Mouse (Mus musculus): ENCODE measurements around the gene 1700057G04Rik.
"Not testable (repeated sequence)": the region's sequence is repeated elsewhere in the genome, so short reads cannot be mapped to it uniquely, and the experiment has no call there.

Gene 1700057G04Rik

DNA sequence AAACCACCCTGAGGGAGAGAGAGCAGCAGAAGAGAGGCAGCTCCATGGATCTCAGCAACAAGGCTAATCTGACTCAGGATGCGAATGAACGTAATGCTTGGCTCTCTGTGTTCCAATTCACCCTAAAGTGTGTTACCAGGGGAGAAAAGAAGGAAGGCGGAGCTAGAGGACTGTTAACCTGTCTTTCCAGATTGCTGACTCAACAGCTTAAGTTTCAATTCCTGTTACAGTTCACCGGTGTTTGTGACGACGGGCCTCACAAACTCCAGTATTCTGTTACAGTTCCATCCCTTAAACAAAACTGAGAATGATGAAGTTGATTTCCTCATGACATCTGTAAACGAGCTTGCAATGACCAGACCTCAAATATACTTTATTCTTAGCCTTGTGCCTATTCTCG lies 4.1 kb upstream of the 1700057G04Rik start:
- no peak for DNase-seq (ENCODE audit: low spot score)

DNA sequence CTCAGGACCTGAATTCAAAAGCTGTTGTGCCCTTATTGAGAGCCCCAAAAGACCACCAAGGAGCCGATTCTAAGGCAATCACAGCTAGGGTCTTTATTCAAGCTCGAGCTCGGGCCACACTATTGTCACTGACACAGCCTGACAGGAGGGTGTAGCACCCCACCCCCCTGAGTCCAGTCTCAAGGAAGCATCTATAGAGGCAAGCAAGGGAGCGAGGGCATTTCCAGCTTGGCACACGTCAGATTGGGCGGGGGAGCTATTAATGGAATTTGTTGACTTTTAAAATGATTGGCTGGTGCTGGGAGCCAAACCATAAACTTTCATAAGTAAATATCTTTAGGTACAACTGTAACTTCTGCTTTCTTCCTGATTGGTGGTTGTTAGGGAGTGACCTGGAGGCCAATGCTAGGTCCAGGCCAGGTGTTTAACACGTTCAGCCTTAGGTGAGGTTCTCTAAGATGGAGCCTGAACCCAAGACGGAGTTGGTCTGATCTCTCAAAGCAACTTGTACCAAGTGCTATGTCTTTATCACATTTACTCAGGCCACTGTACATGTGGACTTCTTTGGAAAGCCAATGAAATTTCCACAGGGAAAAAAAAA lies 3.5 kb upstream of the 1700057G04Rik start:
- no peak for DNase-seq (ENCODE audit: low spot score)

GRCm38 (mm10) chr9:92316791-92317190 lies 7.6 kb downstream of the 1700057G04Rik start:
- no peak for DNase-seq (ENCODE audit: low spot score)

GRCm38 (mm10) chr9:92325936-92326335 lies 16.8 kb downstream of the 1700057G04Rik start:
- not testable (repeated sequence) for DNase-seq (ENCODE audit: low spot score)

DNA sequence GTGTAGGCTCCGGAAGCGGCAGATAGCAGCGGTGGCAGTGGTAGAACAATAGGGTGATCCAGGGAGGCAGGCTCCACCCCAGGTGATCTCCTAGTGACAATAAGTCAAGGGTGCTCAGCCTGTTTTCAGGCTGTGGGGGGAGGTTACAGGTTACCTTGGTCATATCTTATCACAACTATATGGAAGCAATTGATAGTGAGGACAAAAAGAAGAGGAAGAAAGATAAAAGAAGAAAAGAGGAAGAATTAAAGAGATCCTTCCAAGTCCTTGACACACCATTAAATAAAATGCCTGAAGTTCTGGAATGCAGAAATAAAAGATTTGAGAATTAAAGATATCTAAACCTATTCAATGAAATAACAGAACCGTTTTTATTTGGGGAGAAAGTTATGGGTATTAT lies 17.6 kb downstream of the 1700057G04Rik start:
- no peak for DNase-seq (ENCODE audit: low spot score)

DNA sequence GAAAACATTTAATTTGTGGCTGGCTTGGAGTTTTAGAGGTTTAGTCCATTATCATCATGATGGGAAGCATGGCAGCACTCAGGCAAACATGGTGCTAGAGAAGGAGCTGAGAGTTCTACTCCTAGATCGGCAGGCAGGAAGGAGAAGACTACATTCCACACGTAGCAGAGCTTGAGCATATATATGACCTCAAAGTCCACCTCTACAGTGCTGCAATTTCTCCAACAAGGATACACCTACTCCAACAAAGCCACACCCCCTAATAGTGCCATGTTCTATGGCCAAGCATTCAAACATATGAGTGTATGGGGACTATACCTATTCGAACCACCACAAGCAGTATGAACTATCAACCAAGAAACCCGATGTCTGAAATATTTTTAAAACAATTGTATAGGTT lies 22.2 kb downstream of the 1700057G04Rik start:
- DNase-seq (ENCODE audit: low spot score): no peak

GRCm38 (mm10) chr9:92334845-92335244 lies 25.7 kb downstream of the 1700057G04Rik start:
- DNase-seq (ENCODE audit: low spot score): no peak

- no peak for DNase-seq (ENCODE audit: low spot score)
These were observed 26.2 kb downstream of the 1700057G04Rik start for GRCm38 (mm10) chr9:92335277-92335818.

DNA sequence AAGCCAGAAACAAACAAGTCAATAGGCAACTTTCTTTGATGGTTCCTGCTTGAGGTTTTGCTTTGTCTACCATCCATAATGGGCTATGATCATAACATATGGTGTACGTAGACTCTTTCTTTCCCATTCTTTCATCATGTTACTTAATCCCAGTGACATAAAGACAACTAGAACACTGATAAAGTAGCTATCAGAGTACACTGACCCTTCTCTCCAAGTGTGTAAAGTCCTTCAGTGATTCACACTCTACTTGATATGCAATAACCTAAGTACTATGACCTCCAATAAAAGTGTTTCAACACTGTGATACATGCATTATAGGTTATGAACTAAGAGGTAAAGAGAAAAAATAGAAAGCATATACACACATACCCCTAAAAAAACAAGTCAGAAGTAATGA lies 27.9 kb downstream of the 1700057G04Rik start:
- no peak for DNase-seq (ENCODE audit: low spot score)

GRCm38 (mm10) chr9:92337661-92338060 lies 28.5 kb downstream of the 1700057G04Rik start:
- DNase-seq (ENCODE audit: low spot score): no peak

DNA sequence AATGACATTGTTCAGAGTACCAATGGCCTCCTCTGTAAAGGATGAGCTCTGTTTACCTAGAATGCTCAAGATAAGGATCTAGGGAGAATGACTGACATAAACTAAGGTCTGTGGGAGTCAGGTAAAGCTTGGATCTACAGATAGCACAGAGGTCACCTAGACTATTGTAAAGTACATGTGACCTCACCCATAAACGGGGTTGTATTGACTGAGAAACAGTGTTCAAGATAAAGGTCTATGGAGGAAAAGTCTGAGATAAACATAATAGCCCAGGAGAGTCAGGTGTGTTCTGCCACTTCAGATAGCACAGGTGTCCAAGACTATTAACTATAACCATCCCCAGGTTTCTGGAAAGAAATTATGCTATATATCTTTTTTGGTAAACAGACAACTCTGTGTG lies 29.8 kb downstream of the 1700057G04Rik start:
- no peak for DNase-seq (ENCODE audit: low spot score)

GRCm38 (mm10) chr9:92351924-92352323 lies 42.7 kb downstream of the 1700057G04Rik start:
- DNase-seq (ENCODE audit: low spot score): no peak

- peak; percentile 41 for DNase-seq (ENCODE audit: low spot score)
These were observed 44.1 kb downstream of the 1700057G04Rik start for GRCm38 (mm10) chr9:92353306-92353705.

DNA sequence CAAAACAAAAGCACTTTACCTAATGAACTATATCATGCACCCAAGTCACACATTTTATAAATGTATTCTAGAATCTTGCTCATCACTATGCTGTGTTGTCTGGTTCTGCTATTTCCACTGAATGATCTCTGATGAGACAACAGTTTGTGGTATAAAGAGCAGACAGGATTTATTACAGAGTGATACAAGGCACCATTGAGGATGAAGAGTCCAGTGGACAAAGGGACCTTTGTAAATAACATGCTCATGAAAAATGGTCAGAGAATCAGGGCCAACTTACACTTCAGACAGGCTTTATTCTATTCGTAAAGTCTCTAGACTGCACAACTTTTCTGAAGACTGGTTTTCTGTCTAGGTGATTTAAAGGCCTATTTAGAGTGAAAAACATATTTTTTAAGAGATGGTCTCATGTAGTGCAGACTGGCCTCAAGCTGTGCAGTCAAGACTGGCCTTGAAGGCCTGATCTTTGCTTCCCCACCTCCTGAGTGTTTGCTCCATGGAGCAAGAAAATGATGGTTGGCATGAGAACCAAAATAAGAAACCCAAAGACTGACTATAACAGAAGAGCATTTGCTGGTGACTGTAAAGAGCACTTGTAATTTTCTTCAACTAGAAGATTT lies 51.6 kb downstream of the 1700057G04Rik start:
- no peak for DNase-seq (ENCODE audit: low spot score)

GRCm38 (mm10) chr9:92363478-92363877 lies 54.3 kb downstream of the 1700057G04Rik start:
- DNase-seq (ENCODE audit: low spot score): no peak

- no peak for DNase-seq (ENCODE audit: low spot score)
These were observed 59.7 kb downstream of the 1700057G04Rik start for GRCm38 (mm10) chr9:92368920-92369319.

- no peak for DNase-seq (ENCODE audit: low spot score)
These were observed 64.7 kb downstream of the 1700057G04Rik start for GRCm38 (mm10) chr9:92373896-92374295.

GRCm38 (mm10) chr9:92374705-92375199 lies 65.6 kb downstream of the 1700057G04Rik start:
- DNase-seq (ENCODE audit: low spot score): no peak

GRCm38 (mm10) chr9:92375378-92375777 lies 66.2 kb downstream of the 1700057G04Rik start:
- no peak for DNase-seq (ENCODE audit: low spot score)

GRCm38 (mm10) chr9:92377967-92378366 lies 68.8 kb downstream of the 1700057G04Rik start:
- DNase-seq (ENCODE audit: low spot score): no peak

GRCm38 (mm10) chr9:92379240-92379639 lies 70.1 kb downstream of the 1700057G04Rik start:
- DNase-seq (ENCODE audit: low spot score): no peak

DNA sequence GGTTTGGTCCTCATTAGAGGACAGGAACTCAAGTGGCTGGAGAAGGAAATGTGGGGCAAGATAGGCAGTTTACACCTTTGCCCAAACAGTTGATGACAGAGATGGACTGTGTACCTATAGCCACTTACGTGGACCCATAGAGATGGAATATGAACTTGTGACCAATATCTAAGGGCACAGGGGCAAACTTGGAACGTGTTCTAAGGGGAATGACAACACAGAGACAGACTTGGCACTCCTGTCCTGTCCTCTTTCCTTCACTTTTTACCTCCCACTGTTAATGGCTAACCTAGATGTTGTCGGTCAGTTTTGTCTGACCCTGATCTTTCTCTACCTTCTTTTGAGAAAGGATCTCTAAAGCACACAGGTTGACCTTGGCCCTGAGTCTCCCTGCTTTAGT lies 74.2 kb downstream of the 1700057G04Rik start:
- no peak for DNase-seq (ENCODE audit: low spot score)

GRCm38 (mm10) chr9:92384401-92384800 lies 75.2 kb downstream of the 1700057G04Rik start:
- DNase-seq (ENCODE audit: low spot score): no peak

DNA sequence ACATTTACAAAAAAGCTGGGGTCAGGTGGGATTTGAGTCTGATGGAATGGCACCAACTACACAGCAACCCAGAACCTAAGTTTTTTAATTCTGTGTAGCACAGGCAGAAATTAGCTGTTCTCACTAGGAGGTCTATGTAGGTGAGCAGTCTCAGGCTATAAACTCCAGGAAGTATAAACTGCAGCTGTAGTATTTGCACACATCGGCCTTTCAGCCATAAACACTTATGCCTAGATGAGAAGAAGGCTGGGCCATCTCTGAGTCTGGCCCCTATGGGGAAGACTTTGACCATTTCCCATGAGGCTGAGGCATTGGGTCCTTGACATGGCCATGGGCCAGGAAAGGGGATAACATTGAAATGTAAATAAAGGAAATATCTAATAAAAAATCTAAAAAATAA lies 76.7 kb downstream of the 1700057G04Rik start:
- DNase-seq (ENCODE audit: low spot score): no peak
